Mouse (Mus musculus) embryonic stem cell, embryonic (primary cell): Measurements from ENCODE around the gene Sp2.

ENCODE experiments used
- CTCF ChIA-PET, 4 experiments: fragments of 300-600 bp in 2 of 4; fragments of 350-600 bp in 2 of 4; sonication (Branson Sonifier 250); formaldehyde crosslinking; loops; one replicate each; lab custom pipeline; 2022; ENCODE audit warnings: inconsistent platforms in 2 of 4; lab: Charles Lee
- POLR2A ChIA-PET, 4 experiments: fragments of 300-600 bp in 2 of 4; fragments of 350-600 bp in 2 of 4; sonication (Branson Sonifier 250); formaldehyde crosslinking; loops; one replicate each; lab custom pipeline; 2022; ENCODE audit warnings: antibody characterized with exemption in 4 of 4, inconsistent platforms in 1 of 4; lab: Charles Lee

Gene Sp2

GRCm38 (mm10) chr11:96944844-96945580 is 37.7 kb downstream of the Sp2 start:
- ChIA-PET CTCF (interaction anchor here (0.6 to 2.4 kb wide), 6 partner anchors 11 to 467 kb away, joined by 3 to 10 read pairs (median 3); partner anchors contain the start of gene Cdk5rap3 (in 1 of the 4)), POLR2A (interaction anchor here (0.7 to 10.8 kb wide), 14 partner anchors 10 to 232 kb away, joined by 3 to 134 read pairs (median 4); partner anchors contain the start of genes Cdk5rap3 (in 2 of the 4), Nfe2l1 (in 1 of the 4) and Prr15l (in 1 of the 4))

GRCm38 (mm10) chr11:96943746-96944304 is 38.9 kb downstream of the Sp2 start, which contains the start of gene Pnpo:
Gene Pnpo (minus strand): TSS chr11:96943986.
- POLR2A ChIA-PET = interaction anchor here (0.6 to 10.8 kb wide), 45 partner anchors 9 to 603 kb away, joined by 3 to 134 read pairs (median 4); partner anchors contain the start of genes Cdk5rap3 (in 3 of the 4), Prr15l (in 2 of the 4), Lrrc46 (in 1 of the 4) and Mrpl10 (in 1 of the 4)
- CTCF ChIA-PET = interaction anchor here in 3 of 4 experiments (0.6 to 2.4 kb wide), 20 partner anchors 9 to 209 kb away, joined by 3 to 26 read pairs (median 4); partner anchors contain the start of gene Cdk5rap3 (in 3 of the 3)

GRCm38 (mm10) chr11:96941989-96942590 is 40.7 kb downstream of the Sp2 start:
- ChIA-PET POLR2A (interaction anchor here in 2 of 4 experiments (0.6 to 10.8 kb wide), 5 partner anchors 11 to 97 kb away, joined by 4 to 134 read pairs (median 5); partner anchors contain the start of gene Prr15l (in 1 of the 2)), CTCF (interaction anchor here (0.5 to 1.1 kb wide), 6 partner anchors 9 to 651 kb away, joined by 3 to 11 read pairs (median 3); partner anchors contain the start of gene Cdk5rap3 (in 1 of the 4))

- ChIA-PET POLR2A (interaction anchor here in 2 of 4 experiments (0.9 to 1.7 kb wide), 3 partner anchors 12 to 16 kb away, joined by 3 to 4 read pairs (median 4); no protein-coding TSS in a partner anchor), CTCF (no interaction called here)
These were observed 41.9 kb downstream of the Sp2 start for GRCm38 (mm10) chr11:96940578-96941465.

- ChIA-PET CTCF (interaction anchor here in 3 of 4 experiments (0.5 to 1.6 kb wide), 4 partner anchors 13 to 347 kb away, joined by 5 to 6 read pairs (median 5); no protein-coding TSS in a partner anchor), POLR2A (interaction anchor here in 2 of 4 experiments (0.6 to 1.2 kb wide), 4 partner anchors 9 to 103 kb away, joined by 3 to 5 read pairs (median 3); partner anchors contain the start of gene Mrpl10 (in 1 of the 2))
These were observed 44.3 kb downstream of the Sp2 start for GRCm38 (mm10) chr11:96938426-96938800.

- ChIA-PET CTCF (interaction anchor here (0.5 to 1.6 kb wide), 8 partner anchors 14 to 497 kb away, joined by 3 to 8 read pairs (median 4); partner anchors contain the start of gene Cdk5rap3 (in 1 of the 4)), POLR2A (interaction anchor here in 3 of 4 experiments (0.6 to 1.8 kb wide), 9 partner anchors 9 to 251 kb away, joined by 3 to 5 read pairs (median 3); partner anchors contain the start of genes Cdk5rap3 (in 2 of the 3) and Mrpl10 (in 1 of the 3))
These were observed 45.0 kb downstream of the Sp2 start for GRCm38 (mm10) chr11:96937549-96938425.

GRCm38 (mm10) chr11:96935872-96936650 is 46.7 kb downstream of the Sp2 start:
- ChIA-PET CTCF (interaction anchor here in 1 of 4 experiments (1.3 kb wide), 1 partner anchor 20 kb away, joined by 4 read pairs; no protein-coding TSS in a partner anchor), POLR2A (interaction anchor here in 3 of 4 experiments (0.6 to 11.0 kb wide), 10 partner anchors 11 to 798 kb away, joined by 3 to 134 read pairs (median 4); partner anchors contain the start of genes Cdk5rap3 (in 2 of the 3) and Pnpo (in 1 of the 3))

- CTCF ChIA-PET = interaction anchor here in 3 of 4 experiments (0.9 to 2.9 kb wide), 11 partner anchors 9 to 500 kb away, joined by 3 to 12 read pairs (median 4); partner anchors contain the start of genes Cdk5rap3 (in 2 of the 3) and Pnpo (in 1 of the 3)
These were observed 47.8 kb downstream of the Sp2 start for GRCm38 (mm10) chr11:96934921-96935356.

GRCm38 (mm10) chr11:96933562-96934276 is 49.0 kb downstream of the Sp2 start:
- POLR2A ChIA-PET = interaction anchor here in 3 of 4 experiments (0.5 to 11.0 kb wide), 21 partner anchors 10 to 492 kb away, joined by 3 to 134 read pairs (median 6); partner anchors contain the start of genes Cdk5rap3 (in 3 of the 3) and Pnpo (in 3 of the 3)
- CTCF ChIA-PET = interaction anchor here in 2 of 4 experiments (0.6 to 2.9 kb wide), 6 partner anchors 17 to 1853 kb away, joined by 3 to 18 read pairs (median 8); partner anchors contain the start of gene Cdk5rap3 (in 1 of the 2)

More at GRCm38 (mm10) chr11:96934921-96935356, 47.8 kb downstream of the Sp2 start:
- POLR2A ChIA-PET = interaction anchor here (0.5 to 11.0 kb wide), 45 partner anchors 9 to 782 kb away, joined by 3 to 134 read pairs (median 4); partner anchors contain the start of genes Cdk5rap3 (in 3 of the 4), Pnpo (in 3 of the 4), Lrrc46 (in 2 of the 4) and Mrpl10 (in 2 of the 4)

GRCm38 (mm10) chr11:96931327-96932062 is 51.3 kb downstream of the Sp2 start:
- ChIA-PET CTCF (interaction anchor here in 2 of 4 experiments (0.6 to 3.9 kb wide), 6 partner anchors 13 to 365 kb away, joined by 3 to 29 read pairs (median 3); partner anchors contain the start of gene Cdk5rap3 (in 2 of the 2)), POLR2A (interaction anchor here (0.6 to 11.0 kb wide), 12 partner anchors 12 to 793 kb away, joined by 3 to 134 read pairs (median 4); partner anchors contain the start of genes Cdk5rap3 (in 2 of the 4), Lrrc46 (in 2 of the 4), Mrpl10 (in 2 of the 4) and Pnpo (in 2 of the 4))

GRCm38 (mm10) chr11:96929766-96930331 is 52.9 kb downstream of the Sp2 start:
- POLR2A ChIA-PET = interaction anchor here in 3 of 4 experiments (0.9 to 11.0 kb wide), 19 partner anchors 8 to 156 kb away, joined by 3 to 134 read pairs (median 4); partner anchors contain the start of genes Cdk5rap3 (in 2 of the 3) and Pnpo (in 2 of the 3)
- CTCF ChIA-PET = interaction anchor here in 3 of 4 experiments (0.6 to 3.9 kb wide), 6 partner anchors 13 to 34 kb away, joined by 3 to 29 read pairs (median 5); partner anchors contain the start of gene Cdk5rap3 (in 2 of the 3)
